Mouse (Mus musculus): Measurements from ENCODE around the gene Donson. TPM values are rescaled to one million over a fixed set of nuclear protein-coding genes. Genes with fewer than 3 reads are reported as not detected.

The Donson gene
- total RNA-seq (2022), result 10 to 100 TPM; 20.7 to 25.7 (median 22.6) TPM

DNA sequence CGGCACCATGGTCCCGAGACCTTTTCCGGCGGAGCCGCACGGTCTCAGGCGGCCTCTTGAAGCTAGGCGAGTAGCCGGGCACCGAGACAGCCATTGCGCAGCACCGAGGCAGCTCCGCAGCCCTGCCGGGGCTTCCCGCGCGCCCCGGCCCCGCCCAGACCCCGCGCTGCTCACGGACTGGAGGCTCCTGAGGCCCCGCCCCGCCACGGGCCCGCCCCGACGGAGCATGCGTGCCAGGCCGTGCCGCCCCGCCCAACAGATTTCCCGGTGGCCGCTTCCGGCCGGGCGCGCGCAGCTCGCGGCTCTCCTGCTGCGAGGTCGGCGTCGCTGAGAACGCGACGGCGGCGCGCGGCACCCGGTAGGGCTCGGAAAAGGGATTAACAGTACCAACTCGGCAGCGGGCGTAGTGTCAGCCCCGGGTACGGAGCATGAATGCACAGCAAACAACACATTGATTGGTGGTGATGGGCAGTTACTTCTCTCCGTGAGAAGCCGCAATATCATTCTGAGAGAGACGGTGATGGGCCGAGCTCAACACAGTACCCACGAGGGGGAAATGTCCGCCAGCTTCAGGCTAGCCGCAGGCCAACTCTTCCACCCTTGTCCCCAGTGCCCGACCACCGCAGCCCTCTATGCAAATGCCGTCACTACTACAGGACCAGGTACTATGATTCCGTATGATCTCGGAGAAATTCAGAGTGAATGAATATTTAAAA lies at the start of gene Donson:
Gene Donson (minus strand): TSS at position 152 of the 716 bp plus-strand sequence.
- peak; percentile 79 to 86 for DNase-seq (ENCODE audit: low spot score in 2 of 2)

DNA sequence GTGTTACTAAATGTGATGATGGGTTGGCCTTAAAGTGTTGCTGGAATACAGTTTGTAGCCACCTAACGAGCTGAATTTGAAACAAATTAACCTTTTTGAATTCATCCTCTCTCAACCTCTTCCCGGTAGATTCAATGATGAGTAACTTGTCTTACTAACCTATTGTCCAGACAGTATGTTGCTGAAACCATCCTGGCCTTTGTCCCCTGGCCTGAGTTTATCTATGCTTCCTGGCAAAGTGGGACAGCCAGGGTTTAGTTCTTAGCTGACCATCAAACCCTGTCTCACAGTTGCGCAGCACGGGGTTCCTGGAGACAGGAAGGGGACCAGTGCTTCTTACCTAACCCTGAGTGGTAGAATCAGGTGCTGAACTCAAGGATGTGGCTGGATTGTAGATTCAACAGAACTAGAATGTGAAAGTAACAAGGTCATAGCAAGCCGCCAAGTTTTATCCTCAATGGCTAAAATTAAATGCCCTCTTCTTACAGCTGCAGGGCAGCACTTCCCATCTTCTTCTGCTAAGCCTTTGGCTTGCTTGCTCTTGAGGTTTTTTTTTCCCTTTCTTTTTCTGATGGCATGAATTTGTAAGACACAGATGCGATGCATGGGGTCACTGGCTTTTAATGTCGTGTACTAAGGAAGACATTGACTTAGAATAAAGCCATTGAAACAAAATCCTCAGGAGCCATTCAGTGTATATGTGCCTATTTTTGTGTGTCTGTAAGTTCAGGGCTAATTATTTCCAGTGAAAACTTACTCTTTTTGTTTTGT lies 47.7 kb upstream of the Donson start:
- no peak for DNase-seq (ENCODE audit: low spot score in 2 of 2)

DNA sequence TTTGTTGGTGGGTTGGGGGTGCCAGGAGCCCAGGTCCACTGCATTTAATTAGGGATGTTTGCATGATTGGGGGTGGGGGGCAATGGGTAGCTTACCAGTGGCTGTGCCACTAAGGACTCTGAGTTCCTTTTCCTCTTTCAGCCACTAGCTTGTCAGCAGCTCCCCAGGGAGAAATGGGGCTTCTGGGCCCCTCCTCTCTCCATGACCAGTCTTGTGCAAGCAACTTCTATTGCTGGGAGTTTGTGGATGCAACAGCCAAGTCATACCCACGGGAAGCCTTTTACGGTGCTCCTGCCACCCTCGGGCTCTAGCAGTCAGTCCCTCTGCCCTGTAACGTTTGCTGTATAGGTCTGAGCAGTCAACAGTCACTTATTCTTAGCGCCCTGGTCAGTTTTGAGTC lies 46.2 kb upstream of the Donson start:
- no peak for DNase-seq (ENCODE audit: low spot score in 2 of 2)

DNA sequence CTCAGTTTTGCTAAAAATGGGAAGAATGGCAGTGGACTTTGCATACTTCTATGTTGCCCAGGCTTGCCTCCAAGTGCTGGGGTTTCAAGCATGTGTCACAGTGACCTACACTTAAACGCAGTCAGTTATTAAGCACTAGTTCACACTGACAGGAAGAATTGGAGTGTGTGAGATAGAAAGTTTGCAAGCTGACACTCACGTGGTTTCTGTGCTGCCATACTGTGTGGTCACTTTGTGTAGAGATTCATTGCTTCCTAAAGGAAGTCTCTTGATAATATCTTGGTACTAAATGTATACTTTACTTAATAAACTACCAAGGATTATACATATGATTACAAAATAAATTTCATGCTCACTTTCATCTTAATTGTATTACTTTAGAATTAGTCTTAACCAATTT lies 44.2 kb upstream of the Donson start:
- no peak for DNase-seq (ENCODE audit: low spot score in 2 of 2)

DNA sequence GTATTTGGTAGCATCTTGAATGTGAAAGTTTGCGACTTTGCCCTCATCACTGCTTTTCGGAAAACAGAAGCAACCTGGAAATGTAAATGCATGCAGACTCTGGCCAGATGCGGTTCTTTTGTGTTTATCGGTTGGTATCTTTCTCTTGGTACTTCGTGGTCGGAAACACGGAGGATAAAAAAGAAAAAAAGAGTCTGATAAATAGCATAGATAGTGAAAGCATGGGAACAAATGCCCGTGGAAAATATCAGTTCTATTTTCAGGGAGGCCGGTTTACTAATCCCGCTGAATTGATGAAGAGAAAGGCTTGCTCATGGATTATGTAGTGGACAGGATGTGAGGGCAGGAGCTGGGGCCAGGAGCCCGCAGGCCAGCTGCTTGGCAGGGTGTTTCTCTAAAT lies 41.9 kb upstream of the Donson start:
- no peak for DNase-seq (ENCODE audit: low spot score in 2 of 2)

DNA sequence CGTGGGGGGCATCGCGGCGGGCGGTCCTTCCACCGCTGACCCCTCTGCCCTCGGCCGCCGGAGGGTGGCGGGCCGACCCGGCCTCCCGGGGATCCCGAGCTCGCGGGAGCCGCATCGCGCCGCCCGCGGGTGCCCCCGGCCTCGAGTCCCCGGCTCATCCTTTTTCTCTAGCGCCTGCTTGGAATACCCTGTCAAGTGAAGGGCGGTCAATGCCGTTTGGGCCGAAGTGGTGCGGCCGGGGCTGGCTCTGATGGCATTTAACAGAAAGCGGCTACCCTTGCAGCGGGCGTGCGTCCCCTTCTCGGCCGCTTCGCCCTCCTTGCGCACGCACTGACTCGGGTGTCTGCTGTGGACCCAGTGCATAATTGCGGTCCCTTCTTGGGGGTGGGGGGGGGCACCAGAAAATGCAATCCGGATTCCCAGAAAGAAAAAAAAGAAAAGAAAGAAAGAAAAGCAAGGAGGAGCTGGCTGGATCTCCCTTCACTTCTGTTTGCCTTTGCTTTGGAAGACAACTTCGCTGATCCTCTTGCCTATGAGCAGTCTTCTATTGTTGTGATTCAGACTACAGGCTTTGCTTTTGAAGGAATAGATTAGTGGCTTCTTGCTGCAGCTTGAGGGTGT lies 41.4 kb upstream of the Donson start:
- DNase-seq (ENCODE audit: low spot score in 2 of 2), result no peak

DNA sequence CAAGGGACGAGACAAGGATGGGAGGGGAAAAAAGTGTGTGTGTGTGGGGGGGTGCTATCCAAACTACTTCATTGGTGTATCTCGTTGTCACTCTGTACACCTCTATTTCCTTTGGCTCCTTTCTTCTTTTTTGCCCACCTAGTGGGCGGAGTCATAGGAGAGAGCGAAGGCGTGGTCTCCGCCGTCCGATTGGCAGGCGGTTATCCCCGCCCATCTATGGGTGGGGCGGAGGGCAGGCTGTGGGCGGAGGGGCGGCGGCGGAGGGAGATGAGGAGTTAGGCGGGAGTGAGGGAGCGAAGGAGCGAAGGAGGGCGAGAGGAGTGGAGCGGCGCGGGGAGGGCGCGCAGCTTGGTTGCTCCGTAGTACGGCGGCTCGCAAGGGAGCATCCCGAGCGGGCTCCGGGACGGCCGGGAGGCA lies 40.5 kb upstream of the Donson start, which contains the start of gene Itsn1:
Gene Itsn1 (plus strand): TSS at position 216 of the 417 bp plus-strand sequence.
- DNase-seq (ENCODE audit: low spot score in 2 of 2), result peak; percentile 96 to 98

DNA sequence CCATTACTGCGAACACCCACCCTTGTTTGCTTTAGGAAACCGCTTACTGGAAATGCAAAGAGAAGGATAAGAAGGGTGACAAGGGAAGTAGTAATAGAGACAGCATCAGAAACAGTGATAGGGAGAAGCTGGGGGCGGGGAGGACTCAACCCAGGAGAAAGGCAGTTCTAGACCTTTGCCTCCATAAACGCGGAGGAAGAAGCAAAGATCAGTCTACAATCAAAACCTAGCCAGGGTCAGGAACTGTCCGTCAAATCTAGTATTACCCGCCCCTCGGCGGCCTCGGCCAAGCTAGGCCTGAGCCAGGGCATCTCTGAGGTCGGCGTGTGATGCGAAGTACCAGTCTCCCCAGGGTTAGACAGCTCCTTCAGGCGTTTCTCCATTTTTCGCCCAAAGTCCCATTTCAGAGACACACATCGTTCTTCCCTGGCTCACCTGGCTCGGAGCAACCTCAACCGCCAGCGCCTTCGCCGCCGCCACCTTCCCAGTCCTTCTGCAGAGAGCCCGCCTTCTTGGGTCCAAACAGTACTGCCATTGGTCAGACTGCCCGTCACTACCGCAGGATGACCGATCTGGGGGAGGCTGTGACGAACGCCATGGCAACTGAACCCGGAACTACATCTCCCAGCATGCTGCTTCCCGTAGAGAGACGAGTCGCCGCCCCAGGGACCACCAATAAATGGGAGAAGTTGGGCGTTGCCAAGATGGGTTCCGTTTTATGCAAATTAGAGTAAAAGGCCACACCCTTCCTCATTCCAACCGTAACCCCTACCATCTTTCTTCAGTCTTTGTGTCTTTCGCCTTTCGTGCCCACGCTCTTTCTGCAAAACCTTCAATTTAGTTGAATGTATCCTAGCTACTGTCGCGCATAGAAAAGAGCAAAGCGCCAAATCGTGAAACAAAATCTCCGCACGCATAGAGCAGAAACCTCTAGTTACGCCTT lies 39.8 kb upstream of the Donson start, which contains the start of gene Cryzl1:
Gene Cryzl1 (minus strand): TSS at position 853 of the 943 bp plus-strand sequence.
- DNase-seq (ENCODE audit: low spot score in 2 of 2), result peak; percentile 99

DNA sequence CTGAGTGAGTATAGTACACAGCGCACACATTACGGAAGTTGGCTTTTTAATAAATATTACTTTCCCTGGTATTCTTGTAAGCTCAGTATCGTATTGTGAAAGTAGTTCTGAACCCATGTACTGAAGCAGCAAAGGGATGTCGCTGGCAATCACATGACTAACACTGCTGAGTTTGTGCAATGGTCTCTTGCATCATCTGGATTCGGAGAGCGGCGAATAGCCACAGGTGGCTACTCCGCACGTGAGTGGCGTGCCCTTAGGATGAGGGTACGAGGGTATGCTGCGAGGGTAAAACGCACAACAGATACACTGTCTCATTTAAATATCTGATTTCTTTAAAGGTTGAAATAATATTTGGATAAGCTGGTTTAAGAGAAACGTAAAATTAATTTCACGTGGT lies 38.9 kb upstream of the Donson start:
- no peak for DNase-seq (ENCODE audit: low spot score in 2 of 2)

DNA sequence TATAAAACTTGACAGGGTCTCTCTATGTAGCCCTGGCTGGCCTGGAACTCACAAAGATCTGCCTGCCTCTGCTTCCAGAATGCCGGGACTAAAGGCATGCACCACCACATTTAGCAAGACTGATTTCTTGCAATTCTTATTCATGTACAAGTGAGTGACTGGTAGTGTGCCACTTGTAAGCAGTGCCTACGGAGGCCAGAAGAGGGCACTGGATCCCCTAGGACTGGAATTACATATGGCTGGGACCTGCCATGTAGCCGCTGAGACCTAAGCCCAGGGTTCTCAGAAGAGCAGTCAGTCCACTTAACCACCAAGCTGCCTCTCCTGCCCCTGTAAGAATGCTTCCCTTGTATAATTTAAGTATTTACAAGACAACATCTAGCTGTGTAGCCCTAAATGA lies 35.7 kb upstream of the Donson start:
- DNase-seq (ENCODE audit: low spot score in 2 of 2), result no peak

DNA sequence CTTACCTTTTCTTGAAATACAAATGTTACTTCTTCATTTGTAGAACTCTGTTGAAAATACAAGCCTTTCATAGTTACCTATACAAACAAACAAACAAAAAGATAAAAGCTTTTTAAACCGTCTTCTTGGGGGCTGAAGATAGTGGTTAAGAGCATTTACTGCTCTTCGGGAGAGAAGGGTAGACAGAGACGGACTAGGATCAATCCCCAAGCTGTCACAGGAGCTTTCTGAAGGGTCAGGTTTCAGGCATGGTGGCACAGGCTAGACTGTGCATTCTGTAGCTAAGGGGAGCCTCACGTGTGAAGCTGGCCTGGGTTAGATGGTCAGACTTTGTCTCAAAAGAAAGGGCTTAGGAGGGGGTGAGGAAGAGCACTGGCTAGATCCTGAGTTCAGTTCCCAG lies 28.8 kb upstream of the Donson start:
- no peak for DNase-seq (ENCODE audit: low spot score in 2 of 2)

DNA sequence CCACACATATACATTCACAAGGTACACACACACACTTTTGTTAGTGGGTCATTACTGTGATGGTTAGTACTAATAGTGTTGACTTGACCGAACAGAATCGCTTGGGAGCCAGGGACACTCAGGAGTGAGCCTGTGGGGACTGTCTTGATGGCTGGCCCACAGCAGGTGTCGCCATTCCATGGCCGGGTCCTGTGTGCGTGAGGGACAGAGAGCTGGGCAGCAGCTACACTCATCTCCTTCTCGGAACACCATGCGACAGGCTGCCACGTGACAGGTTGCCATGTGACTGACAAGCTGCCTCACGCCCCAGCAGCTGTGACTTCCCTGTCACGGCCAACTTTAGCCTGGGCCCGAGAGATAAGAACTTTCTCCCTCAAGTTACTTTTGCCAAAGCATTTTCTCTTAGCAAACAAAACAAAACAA lies 28.4 kb upstream of the Donson start:
- no peak for DNase-seq (ENCODE audit: low spot score in 2 of 2)

DNA sequence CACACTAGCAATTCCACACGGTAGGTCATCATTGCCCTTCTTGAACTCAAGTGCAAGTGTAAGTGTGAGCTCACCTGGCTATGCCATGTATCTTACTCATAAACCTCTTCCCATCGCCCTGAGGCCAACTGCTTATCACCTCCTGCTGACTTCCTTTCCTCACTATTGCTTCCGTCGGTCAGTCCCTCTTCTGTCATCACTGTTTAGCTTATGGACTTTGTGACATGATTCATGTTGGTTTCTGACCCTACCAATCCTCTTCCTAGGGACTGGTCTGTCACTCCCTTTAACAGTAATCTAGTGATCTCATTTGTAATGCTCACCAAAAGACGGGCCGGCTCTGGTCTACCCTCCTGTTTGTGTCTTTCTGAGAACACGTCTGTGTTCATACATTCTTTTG lies 21.7 kb upstream of the Donson start:
- DNase-seq (ENCODE audit: low spot score in 2 of 2), result no peak

DNA sequence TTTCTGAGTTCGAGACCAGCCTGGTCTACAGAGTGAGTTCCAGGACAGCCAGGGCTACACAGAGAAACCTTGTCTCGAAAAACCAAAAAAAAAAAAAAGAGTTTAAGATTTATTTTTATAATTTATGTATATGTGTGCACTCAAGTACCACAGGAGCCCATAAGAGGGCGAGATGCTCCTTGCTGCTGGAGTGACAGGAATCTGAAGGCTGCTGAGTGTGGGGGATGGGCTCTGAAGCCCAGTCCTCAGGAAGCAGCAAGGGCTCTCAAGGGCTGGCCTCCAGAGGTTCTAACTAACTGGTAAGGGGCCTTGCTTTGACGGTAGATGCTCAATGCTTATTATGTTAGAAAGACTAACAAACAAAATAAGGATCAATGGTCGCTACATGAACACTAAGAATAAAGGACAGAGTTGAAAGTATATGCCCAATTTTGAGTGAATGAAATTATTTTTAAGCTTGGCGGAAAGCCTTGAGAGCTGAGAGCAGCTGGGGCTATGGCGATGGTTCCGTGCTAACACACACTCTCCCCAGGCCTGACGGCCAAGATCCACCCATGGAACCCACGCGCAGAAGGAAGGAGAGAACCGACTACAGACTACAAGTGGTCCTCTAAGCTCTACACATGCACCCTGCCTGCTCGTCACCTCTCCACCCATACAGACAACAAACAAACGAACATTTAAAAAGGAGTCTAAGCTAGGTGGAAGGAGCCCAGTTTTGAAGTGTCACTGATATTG lies 16.2 kb upstream of the Donson start:
- no peak for DNase-seq (ENCODE audit: low spot score in 2 of 2)

DNA sequence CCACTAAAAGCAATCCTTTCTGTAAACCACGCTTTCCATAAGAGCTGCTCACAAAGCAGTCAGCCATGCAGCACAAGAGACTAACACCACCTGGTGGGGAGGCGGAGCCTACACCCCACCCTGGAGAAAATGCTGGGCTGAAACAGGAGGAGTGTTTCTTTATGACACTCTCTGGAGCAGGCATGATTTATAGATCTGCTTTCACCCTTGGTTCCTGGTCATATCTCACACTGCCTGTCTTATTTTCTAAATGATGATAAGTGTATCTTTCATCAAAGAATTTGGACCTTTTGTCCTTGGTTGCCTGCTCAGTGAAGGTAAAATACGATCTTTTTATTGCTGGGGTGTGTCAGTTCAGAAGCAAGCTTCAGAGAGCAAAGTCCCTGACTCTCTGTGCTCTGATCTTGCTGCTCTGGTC lies 14.2 kb upstream of the Donson start:
- no peak for DNase-seq (ENCODE audit: low spot score in 2 of 2)

DNA sequence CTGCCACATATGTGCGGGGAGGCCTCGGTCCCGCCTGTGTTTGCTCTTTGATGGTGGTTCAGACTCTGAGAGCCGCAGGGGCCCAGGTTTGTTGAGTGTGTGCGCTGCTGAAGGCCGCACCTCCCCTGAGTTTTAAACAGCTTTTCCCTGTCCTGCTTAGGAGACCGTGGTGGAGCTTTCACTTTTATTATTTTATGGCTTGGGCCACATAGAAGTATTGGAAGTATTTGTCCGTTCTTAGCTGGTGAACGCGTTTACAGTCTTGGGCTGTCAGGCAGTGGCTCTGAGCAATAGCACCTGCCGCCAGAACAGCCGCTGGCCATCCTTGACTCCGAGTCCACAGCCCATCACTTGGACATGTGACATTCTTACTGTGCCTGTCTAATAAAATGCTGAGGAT lies 13.3 kb upstream of the Donson start:
- DNase-seq (ENCODE audit: low spot score in 2 of 2), result no peak

DNA sequence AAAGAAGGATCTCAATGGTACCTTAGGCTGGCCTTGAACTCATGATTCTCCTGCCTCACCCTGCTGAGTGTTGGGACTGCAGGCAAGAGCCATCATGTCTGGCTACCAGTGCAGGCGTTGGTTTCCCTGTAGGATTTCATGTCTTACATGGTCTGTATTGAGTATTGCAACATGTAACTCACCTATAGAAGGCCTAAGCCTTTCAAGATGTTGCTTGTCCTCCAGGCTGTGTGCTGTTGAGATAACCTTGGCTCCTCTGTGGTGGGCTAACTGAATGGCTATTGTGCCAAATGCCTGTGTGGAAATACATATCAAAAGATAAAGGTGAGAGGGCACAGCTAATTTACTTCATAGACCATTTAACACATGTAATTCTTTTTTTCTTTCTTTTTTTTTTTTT lies 10.4 kb upstream of the Donson start:
- DNase-seq (ENCODE audit: low spot score in 2 of 2), result no peak

DNA sequence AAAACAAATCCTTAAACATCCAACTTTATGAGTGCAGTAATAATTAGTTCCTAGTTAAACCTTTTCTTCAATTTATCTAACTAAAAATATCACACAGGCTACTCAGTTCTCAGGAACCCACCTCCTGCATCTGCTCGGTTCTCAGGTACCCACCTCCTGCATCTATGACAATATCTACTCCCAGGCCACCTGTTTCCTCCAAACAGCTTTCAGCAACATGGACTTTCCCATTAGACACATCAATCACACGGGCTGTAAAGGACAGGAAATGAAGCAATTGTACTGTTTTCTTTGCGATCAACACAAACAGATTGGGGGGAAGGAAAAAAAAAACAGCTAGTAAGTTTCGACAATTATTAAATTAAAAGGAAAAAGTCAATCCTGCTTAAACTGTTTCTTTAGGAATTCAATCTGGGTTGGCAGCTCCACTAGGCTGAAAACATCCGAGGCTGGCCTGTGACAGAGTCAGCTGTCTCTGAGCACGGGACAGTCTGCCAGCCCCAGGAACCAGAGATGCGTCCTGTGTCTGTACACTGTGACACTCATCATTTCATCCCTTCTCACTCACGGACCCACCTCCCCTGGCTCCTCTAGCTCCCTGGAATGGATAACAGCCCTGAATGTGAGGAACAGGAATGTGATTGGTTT lies 6.7 kb upstream of the Donson start:
- DNase-seq (ENCODE audit: low spot score in 2 of 2), result no peak

DNA sequence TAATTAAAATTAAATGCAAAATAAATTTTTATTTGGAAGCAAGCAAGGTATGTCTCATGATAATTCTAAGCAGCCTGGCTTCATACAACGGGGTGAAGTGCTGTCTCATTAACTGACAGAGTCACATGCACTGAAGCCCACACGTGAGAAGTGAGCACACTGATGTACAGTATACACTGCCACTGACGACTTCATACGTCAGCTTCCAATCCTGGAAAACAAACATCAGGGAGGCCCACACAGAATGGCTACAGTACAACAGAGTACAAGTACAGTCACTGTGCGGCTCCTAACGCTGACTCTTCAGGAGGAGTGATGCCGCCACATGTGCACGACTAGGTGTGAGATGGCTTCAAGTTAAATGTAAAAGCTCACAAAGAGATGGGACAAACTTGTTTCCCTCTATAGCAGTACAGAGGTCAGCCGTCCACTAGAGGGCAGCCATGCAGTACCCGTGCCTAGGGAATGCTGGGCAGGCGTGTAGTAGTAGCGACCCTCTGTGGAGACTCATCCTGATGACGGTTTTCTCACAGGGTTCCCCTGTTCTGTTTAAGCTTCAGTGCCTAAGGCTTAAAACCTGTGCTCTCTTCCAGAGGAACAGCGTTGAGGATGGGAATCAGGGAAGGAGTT lies 6.0 kb upstream of the Donson start:
- DNase-seq (ENCODE audit: low spot score in 2 of 2), result peak; percentile 49 to 75

All from layer of hippocampus, adult 8-10 months (tissue).